17 mouse cellular contexts compared by ENCODE assay signal in the genomic region with DNA sequence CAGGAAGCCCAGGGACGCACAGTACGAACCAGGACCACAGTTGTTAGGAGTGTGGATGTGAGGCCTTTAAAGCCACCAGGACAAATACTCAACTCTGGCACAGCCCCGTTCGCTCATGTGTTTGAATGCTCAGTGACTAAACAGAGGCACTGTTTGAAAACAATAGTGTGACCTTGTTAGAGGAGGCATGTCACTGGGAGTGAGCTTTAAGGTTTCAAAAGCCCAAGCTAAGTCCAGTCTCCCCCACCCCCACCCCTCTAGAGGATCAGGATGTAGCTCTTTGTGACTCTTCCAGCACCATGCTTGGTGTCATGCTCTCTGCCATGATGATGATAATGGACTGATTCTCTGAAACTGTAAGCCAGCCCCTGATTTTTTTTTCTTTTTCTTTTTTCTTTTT.
"Had no signal": no experiment of that assay in that cellular context is flagged by ENCODE, and none has a peak within 500 bp of the region (broad histone marks: within the 10 kb centered on the region; RNA-seq: fewer than 3 reads in every experiment).

No protein-coding gene starts in this region.

- H3K4me3 ChIP-seq: liver, embryonic 15.5 days; lung, embryonic 15.5 days; megakaryocyte, embryonic 14.5 days; midbrain, embryonic 13.5 days; midbrain, embryonic 15.5 days; neural tube, embryonic 12.5 days had no signal

- H3K9me3 ChIP-seq: liver, embryonic 15.5 days; lung, embryonic 15.5 days; midbrain, embryonic 13.5 days; midbrain, embryonic 15.5 days; neural tube, embryonic 12.5 days had no signal

- DNase-seq: liver, postnatal 0 days; lung, adult 2 months; lung, postnatal 14 days; lung, postnatal 36 days; right cerebral cortex, postnatal 14 days; right cerebral cortex, postnatal 4 days; spleen, adult 18-20 months; thymus, adult 18-20 months; thymus, postnatal 14 days; thymus, postnatal 36 days had no signal

- H3K36me3 ChIP-seq: liver, embryonic 15.5 days; lung, embryonic 15.5 days; midbrain, embryonic 13.5 days; midbrain, embryonic 15.5 days; neural tube, embryonic 12.5 days had no signal

- H3K27ac ChIP-seq: liver, embryonic 15.5 days; lung, embryonic 15.5 days; macrophage; midbrain, embryonic 13.5 days; midbrain, embryonic 15.5 days; neural tube, embryonic 12.5 days had no signal

- H3K9ac ChIP-seq: liver, embryonic 15.5 days; liver, postnatal 0 days; lung, embryonic 15.5 days; midbrain, embryonic 13.5 days; midbrain, embryonic 15.5 days; neural tube, embryonic 12.5 days had no signal

- H3K27me3 ChIP-seq: lung, embryonic 15.5 days; midbrain, embryonic 15.5 days; neural tube, embryonic 12.5 days had no signal

- H3K4me1 ChIP-seq: lung, embryonic 15.5 days; midbrain, embryonic 13.5 days; neural tube, embryonic 12.5 days had no signal
